Mouse (Mus musculus) hindbrain, embryonic 14.5 days (tissue): Measurements from ENCODE around the gene H2-Oa. TPM values are rescaled to one million over a fixed set of nuclear protein-coding genes. Genes with fewer than 3 reads are reported as not detected.
"Not testable (repeated sequence)": the region's sequence is repeated elsewhere in the genome, so short reads cannot be mapped to it uniquely, and the experiment has no call there.

Source experiments
- ATAC-seq: fragments of 200-750 bp; cut with Nextera tagmentation; 2 replicates; pipeline ENCODE4 v1.8.0; 2017; ENCODE audit warnings: moderate number of reproducible peaks, mild to moderate bottlenecking, moderate TSS enrichment, moderate library complexity; ENCODE audit not compliant: low FRiP score
- DNase-seq: peaks from one replicate; pipeline ENCODE4 v3.0.0-alpha.2; 2015; ENCODE audit warnings: low spot score
- H3K27ac ChIP-seq: fragments of 300-500 bp; sonication (generic); 2 replicates; pipeline ENCODE4 v1.5.1; 2014; ENCODE audit warnings: mild to moderate bottlenecking, moderate library complexity
- H3K27me3 ChIP-seq: fragments of 300-500 bp; sonication (generic); 2 replicates; pipeline ENCODE4 v1.6.1; 2014; ENCODE audit warnings: mild to moderate bottlenecking, low read length, mixed read lengths; ENCODE audit not compliant: control insufficient read depth, insufficient read depth
- H3K36me3 ChIP-seq: fragments of 300-500 bp; sonication (generic); replicated peaks from 2 replicates; pipeline ENCODE4 v1.6.1; 2014; ENCODE audit not compliant: control insufficient read depth, insufficient read depth
- H3K4me1 ChIP-seq: fragments of 300-500 bp; sonication (generic); replicated peaks from 2 replicates; pipeline ENCODE4 v1.6.1; 2014; ENCODE audit warnings: antibody characterized with exemption, low read length, mixed read lengths; ENCODE audit not compliant: control insufficient read depth, insufficient read depth
- H3K4me2 ChIP-seq: fragments of 300-500 bp; sonication (generic); replicated peaks from 2 replicates; pipeline ENCODE4 v1.6.1; 2014; ENCODE audit warnings: mild to moderate bottlenecking, moderate library complexity
- H3K4me3 ChIP-seq: fragments of 300-500 bp; sonication (generic); replicated peaks from 2 replicates; pipeline ENCODE4 v1.5.1; 2014; ENCODE audit warnings: mild to moderate bottlenecking, low read length
- H3K9ac ChIP-seq: fragments of 300-500 bp; sonication (generic); 2 replicates; pipeline ENCODE4 v1.6.1; 2014
- H3K9me3 ChIP-seq: fragments of 300-500 bp; sonication (generic); 2 replicates; pipeline ENCODE4 v1.6.1; 2016; ENCODE audit warnings: low read length; ENCODE audit not compliant: control insufficient read depth
- WGBS: fragments of 180-500 bp; shearing (Covaris S2); extraction: QIAGEN DNeasy Blood & Tissue Kit; methylation state at CpG from one replicate; pipeline ENCODE4 v1.1.7; 2014; 5-methylcytosine and 5-hydroxymethylcytosine counted together
- polyA plus RNA-seq: library from polyadenylated mRNA; unstranded; fragments of >200 nt; fragmentation: Nextera tagmentation; extraction: Ambion mirVana; gene quantifications from 2 replicates; pipeline ENCODE4 v1.2.1, GENCODE M21; 2014

H2-Oa gene
- polyA plus RNA-seq, 1 experiment from 2014 or later = 0.29 TPM

DNA sequence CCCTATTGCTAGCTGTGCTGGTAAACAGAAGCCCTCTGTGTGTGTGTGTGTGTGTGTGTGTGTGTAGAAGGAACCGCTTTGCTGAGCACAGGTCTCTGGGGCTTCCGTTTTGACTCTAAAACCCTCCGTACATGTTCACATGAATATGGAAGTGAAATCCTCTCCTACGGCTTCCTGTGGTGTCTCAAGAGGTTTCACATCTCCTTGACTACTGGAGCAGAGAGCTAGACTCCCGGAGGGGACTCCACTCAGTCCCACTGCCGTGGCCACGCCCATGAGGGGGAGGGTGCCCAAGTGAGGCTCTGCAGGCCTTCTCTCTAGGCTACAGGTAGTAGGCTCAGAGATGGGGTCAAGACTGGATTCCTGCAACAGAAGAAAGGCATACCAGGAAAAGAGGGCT, 50.9 kb downstream of the H2-Oa start, which contains the start of gene H2-DMb2:
TSS of gene H2-DMb2 (plus strand) at position 275 of the 400 bp plus-strand sequence.
- Histone ChIP-seq H3K4me3 (no peak within 1 kb of the TSS), H3K4me2 (no peak within 1 kb of the TSS), H3K9me3 (no peaks in the 10 kb centered on the region), H3K4me1 (peaks cover 10% of the 10 kb centered on the region; the same call in 1 of the 2 replicates), H3K36me3 (no peaks in the 10 kb centered on the region), H3K9ac (no peak within 1 kb of the TSS), H3K27ac (no peak within 1 kb of the TSS), H3K27me3 (peaks cover 35% of the 10 kb centered on the region)
- DNase-seq (no peak), ATAC-seq (no peak)
- 23% methylated on average over 7 of the region's 7 CpGs for WGBS

- H3K9me3 ChIP-seq = no peaks in the 10 kb centered on the region
- no peak overlapping the region for H3K9ac ChIP-seq
- H3K4me2 ChIP-seq = no peak overlapping the region
- H3K27me3 ChIP-seq = peaks cover 31% of the 10 kb centered on the region
- no peak overlapping the region for H3K27ac ChIP-seq
- H3K4me1 ChIP-seq = peaks cover 10% of the 10 kb centered on the region; the same call in 1 of the 2 replicates
- 69% methylated on average over 5 of the region's 5 CpGs for WGBS
- ATAC-seq (no peak), DNase-seq (no peak)
- no peak overlapping the region for H3K4me3 ChIP-seq
- H3K36me3 ChIP-seq = no peaks in the 10 kb centered on the region
Measured at GRCm38 (mm10) chr17:34143461-34143860, 51.3 kb downstream of the H2-Oa start.

- ATAC-seq, H3K36me3 ChIP-seq, DNase-seq, H3K9ac ChIP-seq, H3K4me2 ChIP-seq, H3K4me1 ChIP-seq, H3K4me3 ChIP-seq, H3K27ac ChIP-seq, H3K9me3 ChIP-seq: not testable (repeated sequence)
- peaks cover 23% of the 10 kb centered on the region for H3K27me3 ChIP-seq
- 90% methylated on average over 4 of the region's 4 CpGs for WGBS
Measured at GRCm38 (mm10) chr17:34144221-34144620, 52.1 kb downstream of the H2-Oa start.

Other genes with a start within 250 kb of the H2-Oa start
- 57.5 and 59.6 TPM in 2 replicates for gene Cd320, start 249.2 kb upstream of the H2-Oa start, polyA plus RNA-seq
- gene Gm7029, start 218.5 kb upstream of the H2-Oa start, polyA plus RNA-seq = not detected in 2 replicates
- 1.7 and 1.8 TPM in 2 replicates for gene Kifc1, start 201.7 kb upstream of the H2-Oa start, polyA plus RNA-seq
- 0.59 TPM in 1 of 2 replicates, not detected in the other for gene Platr17, start 187.2 kb upstream of the H2-Oa start, polyA plus RNA-seq
- 39.2 and 43.2 TPM in 2 replicates for gene Daxx, start 182.9 kb upstream of the H2-Oa start, polyA plus RNA-seq
- gene Tapbp, start 176.4 kb upstream of the H2-Oa start, polyA plus RNA-seq = 24.9 and 29.6 TPM in 2 replicates
- 10.4 and 11.4 TPM in 2 replicates for gene Zbtb22, start 176.4 kb upstream of the H2-Oa start, polyA plus RNA-seq
- gene Rgl2, start 162.8 kb upstream of the H2-Oa start, polyA plus RNA-seq = 47.7 and 49.2 TPM in 2 replicates
- gene Pfdn6, start 152.0 kb upstream of the H2-Oa start, polyA plus RNA-seq = 157 and 161 TPM in 2 replicates
- 15.6 and 19.5 TPM in 2 replicates for gene Wdr46, start 151.7 kb upstream of the H2-Oa start, polyA plus RNA-seq
- 7.8 and 9.2 TPM in 2 replicates for gene B3galt4, start 140.9 kb upstream of the H2-Oa start, polyA plus RNA-seq
- gene Vps52, start 136.5 kb upstream of the H2-Oa start, polyA plus RNA-seq = 56.0 and 56.6 TPM in 2 replicates
- 804 and 966 TPM in 2 replicates for gene Rps18, start 136.3 kb upstream of the H2-Oa start, polyA plus RNA-seq
- gene H2-K1, start 92.0 kb upstream of the H2-Oa start, polyA plus RNA-seq = 12.5 and 16.5 TPM in 2 replicates
- 6.3 and 7.8 TPM in 2 replicates for gene Ring1, start 67.7 kb upstream of the H2-Oa start, polyA plus RNA-seq
- 64.3 and 67.3 TPM in 2 replicates for gene H2-Ke6, start 64.3 kb upstream of the H2-Oa start, polyA plus RNA-seq
- gene Slc39a7, start 60.7 kb upstream of the H2-Oa start, polyA plus RNA-seq = 87.1 and 97.0 TPM in 2 replicates
- 32.2 and 34.5 TPM in 2 replicates for gene Rxrb, start 60.5 kb upstream of the H2-Oa start, polyA plus RNA-seq
- 2.7 and 3.4 TPM in 2 replicates for gene Col11a2, start 52.9 kb upstream of the H2-Oa start, polyA plus RNA-seq
- 19.2 and 20.2 TPM in 2 replicates for gene H2-DMa, start 27.2 kb downstream of the H2-Oa start, polyA plus RNA-seq
- 133 and 136 TPM in 2 replicates for gene Brd2, start 30.3 kb downstream of the H2-Oa start, polyA plus RNA-seq
- gene H2-DMb2, start 51.0 kb downstream of the H2-Oa start, polyA plus RNA-seq = 0.16 TPM in 1 of 2 replicates, not detected in the other
- 0.72 and 0.76 TPM in 2 replicates for gene H2-DMb1, start 60.7 kb downstream of the H2-Oa start, polyA plus RNA-seq
- 2.2 and 2.6 TPM in 2 replicates for gene Tap1, start 95.2 kb downstream of the H2-Oa start, polyA plus RNA-seq
- gene Psmb9, start 95.4 kb downstream of the H2-Oa start, polyA plus RNA-seq = 0.95 and 1.2 TPM in 2 replicates
- gene Psmb8, start 105.4 kb downstream of the H2-Oa start, polyA plus RNA-seq = 3.6 and 3.8 TPM in 2 replicates
- 0.72 and 1.6 TPM in 2 replicates for gene Tap2, start 111.2 kb downstream of the H2-Oa start, polyA plus RNA-seq
- gene H2-Ob, start 146.6 kb downstream of the H2-Oa start, polyA plus RNA-seq = not detected in 2 replicates
- gene H2-Ab1, start 165.3 kb downstream of the H2-Oa start, polyA plus RNA-seq = 0.80 and 1.8 TPM in 2 replicates
- gene H2-Aa, start 195.5 kb downstream of the H2-Oa start, polyA plus RNA-seq = 0.31 and 0.58 TPM in 2 replicates
- 3.9 and 4.2 TPM in 2 replicates for gene H2-Eb1, start 213.5 kb downstream of the H2-Oa start, polyA plus RNA-seq
- 0.12 and 0.35 TPM in 2 replicates for gene H2-Eb2, start 233.3 kb downstream of the H2-Oa start, polyA plus RNA-seq